Mouse (Mus musculus): Measurements from ENCODE around the gene Plcxd2.

Plcxd2 gene

DNA sequence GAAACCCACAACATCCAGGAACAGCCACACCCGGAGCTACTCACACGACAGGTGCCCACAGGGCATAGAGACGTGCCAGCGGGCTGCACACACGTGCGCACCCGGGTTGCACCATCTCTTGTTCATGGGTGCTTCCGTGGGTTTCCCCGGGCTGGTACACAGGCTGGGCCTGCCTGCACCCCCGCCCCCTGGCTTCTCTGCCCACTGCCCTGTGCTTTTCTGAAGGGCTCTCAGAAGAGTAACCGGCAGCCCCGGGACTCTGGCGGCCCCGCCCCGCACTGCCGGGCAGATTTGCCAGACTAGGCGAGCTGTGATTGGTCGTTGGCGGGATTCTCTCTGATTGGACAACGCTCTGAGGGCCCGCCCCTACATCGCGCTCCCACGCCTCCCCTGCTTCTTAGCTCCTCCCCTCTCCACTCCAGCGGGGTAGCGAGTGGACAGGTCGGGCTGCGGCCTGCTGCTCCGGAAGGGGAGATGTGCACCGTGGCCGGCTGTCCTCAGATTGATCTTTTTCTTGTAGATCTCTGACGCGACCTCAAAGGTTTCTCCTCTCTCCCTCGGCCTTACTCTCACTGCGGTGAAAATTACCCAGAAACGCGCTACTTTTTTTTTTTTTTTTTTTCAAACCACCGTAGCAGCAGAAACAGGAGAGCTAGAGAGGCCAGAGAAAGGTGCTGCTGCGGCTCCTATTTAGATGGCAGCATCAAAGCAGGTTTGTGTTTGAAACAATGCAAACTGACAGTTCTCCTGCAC, at the start of gene Plcxd2:
Plcxd2 (minus strand) TSS at position 66 of the 753 bp plus-strand sequence.
- CTCF ChIA-PET: no interaction called here

DNA sequence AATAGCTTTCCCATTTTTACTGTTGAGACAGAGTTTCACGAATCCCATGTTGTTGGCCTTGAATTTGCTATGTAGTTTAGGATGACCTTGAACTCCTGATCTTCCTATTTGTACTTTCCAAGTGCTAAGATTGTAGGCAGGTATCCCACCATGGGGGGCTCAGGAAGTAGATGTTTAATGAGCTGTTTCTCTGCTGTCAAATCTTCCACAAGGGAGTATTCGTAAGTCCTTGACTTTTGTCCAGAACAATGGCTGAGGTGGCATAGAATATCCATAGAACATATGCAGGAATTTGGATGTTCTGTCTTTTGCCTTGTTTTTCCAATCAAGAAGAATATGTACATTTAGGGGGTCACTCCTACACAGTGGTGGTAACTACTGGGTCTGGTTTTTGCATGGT, 36.9 kb upstream of the Plcxd2 start:
- CTCF ChIA-PET: no interaction called here

DNA sequence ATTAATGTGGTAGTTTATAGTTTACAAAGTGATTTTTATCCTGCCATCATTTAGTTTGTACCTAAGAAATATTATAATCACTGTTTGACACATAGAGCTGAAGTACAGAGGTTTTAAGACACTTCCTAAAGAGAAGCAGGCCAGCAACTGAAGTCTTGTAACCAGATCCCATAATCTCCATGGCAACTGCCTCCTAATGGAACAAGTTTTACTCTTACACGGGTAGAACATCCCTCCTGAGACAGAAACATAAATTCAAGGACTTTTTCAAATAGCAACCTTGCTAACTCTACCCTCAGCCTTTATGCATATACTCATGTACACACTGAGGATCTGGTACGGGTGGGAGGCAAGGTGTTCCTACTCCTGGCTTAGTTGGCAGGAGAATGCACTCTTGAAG, 26.2 kb upstream of the Plcxd2 start:
- CTCF ChIA-PET: no interaction called here

DNA sequence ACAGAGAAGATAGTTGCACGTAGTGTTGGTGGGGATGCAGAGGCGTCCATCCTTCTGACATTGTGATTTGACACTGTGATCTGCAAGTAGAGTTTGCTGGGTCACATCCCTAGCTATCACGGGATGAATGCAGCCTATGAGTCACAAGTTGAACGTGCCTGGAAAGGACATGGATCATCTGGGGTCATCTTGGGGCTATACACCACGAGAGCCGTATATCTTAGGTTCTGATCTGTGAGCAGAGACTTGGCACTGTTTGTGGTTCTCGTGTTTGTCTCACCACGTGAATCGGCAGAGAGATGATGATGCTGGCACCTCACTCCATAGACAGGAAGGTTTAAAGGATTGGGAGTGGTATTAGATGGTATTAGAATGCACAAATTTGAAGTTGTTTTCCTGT, 23.9 kb upstream of the Plcxd2 start:
- CTCF ChIA-PET: no interaction called here

DNA sequence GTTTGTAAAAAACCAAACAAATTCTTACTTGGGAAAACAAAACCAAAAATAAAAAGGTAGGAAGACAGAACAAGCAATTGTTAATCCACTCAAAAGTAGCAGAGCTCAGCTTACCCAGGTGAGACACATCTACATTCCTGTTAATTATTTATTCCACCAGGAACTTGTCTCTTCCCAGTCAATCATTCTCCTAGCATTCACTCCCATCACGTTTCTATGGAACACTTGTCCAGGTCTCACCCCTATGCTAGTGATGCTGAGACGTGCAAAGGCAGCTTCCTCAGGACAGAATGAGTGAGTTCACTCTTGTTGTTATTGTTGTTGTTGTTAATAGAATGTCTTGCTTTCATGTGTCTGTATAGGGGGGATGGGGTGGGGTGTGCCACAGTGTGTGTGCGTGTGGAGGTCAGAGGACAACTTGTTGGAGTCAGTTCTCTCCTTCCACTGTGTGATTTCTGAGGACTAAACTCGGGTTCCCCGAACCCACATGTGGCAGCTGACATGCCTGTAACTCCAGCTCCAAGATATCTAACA, 13.0 kb upstream of the Plcxd2 start:
- CTCF ChIA-PET: no interaction called here

DNA sequence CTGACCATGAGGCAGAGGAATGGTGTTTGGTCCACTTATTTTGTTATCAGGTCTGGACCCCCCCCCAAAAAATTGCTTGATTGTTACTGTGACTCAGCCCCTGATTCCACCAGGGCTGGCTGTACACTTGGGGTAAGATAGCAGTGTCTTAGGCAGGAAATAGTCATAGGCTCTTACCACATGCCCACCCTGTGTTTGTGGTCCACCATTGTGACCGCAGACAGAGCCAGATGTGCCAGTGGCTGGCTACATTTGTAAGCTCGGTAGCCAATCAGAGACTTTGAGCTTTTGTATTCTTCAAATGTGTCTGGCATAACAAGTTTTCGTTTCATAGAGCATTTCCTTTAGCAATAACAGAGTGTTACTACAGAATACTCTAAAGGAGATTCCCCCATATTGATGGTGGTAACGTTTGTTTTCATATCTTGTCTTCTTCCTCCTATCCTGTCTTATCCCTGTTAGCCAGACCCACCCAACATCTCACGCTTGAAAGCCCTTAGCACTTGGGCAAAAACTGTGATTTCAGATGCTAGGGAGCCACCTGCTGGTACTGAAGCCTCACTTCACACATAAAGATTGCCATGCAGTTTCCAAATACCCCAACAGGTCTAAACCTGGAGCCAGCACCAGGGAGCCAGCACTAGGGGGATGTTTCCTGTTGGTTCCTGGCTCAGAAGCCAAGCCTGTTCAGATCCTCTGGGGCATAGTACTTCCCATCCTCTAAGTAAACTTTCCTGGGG, 12.3 kb upstream of the Plcxd2 start:
- CTCF ChIA-PET: interaction anchor here (0.7 to 2.0 kb wide), 2 partner anchors 33 to 244 kb away, joined by 3 to 4 read pairs; no protein-coding TSS in a partner anchor

DNA sequence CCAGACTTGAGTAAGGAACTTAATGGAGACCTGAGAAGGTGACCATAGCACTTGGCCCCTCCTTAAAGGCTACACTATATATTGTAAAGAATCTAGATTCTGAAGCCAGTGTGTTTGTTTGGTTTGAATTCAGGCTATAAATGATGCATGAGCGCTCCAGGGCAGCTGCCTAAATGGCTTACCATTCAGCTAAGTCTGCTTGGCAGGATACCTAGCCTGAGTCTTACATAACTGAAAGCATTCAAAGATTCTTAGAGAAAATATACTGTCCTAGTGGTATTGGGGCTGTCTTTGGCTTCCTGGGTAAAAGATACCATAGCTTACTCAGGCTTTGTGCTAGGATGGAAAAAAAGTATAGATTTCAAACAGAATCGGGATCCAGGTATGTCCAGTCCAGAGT, 11.3 kb upstream of the Plcxd2 start:
- CTCF ChIA-PET: interaction anchor here (0.5 to 2.0 kb wide), 3 partner anchors 31 to 217 kb away, joined by 3 to 4 read pairs (median 3); no protein-coding TSS in a partner anchor

DNA sequence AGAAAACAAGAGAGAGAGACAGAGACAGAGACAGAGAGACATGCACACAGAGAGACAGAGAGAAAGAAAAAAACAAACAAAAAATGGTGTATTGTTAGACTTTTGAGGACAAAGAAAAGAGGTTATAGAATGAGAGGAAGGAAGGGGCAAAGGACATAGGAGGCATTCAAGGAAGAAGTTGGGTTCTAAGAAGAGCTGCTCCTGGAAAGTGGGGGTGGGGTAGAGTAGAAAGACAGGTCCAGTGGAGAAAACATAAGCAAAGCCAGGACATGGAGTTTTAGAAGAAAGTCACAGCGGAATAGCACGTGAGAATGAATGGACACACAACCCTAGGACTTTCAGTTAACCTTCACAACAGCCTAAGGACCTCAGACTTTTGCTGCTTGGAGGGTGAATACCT, 10.4 kb upstream of the Plcxd2 start:
- CTCF ChIA-PET: interaction anchor here (0.9 kb wide), 1 partner anchor 30 kb away, joined by 3 read pairs; no protein-coding TSS in a partner anchor

DNA sequence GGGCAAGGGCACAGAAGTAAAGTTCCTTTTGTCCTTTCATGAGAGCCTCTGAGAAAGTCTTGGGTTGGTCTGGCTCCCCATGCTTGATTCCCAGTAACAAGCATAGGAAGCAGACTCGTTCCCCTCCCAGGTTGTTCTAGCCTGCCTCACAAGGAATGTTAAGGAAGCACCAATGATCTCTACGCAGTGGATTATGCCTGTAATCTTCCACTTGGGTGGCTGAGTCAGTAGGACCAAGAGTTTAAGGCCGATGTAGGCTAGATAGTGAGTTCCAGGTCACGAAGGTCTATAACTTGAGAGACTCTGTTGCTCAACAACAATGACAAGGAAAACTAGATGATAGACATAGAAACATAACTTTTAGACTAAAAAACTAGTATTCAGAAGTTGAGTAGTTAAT, 9.8 kb upstream of the Plcxd2 start:
- CTCF ChIA-PET: no interaction called here

DNA sequence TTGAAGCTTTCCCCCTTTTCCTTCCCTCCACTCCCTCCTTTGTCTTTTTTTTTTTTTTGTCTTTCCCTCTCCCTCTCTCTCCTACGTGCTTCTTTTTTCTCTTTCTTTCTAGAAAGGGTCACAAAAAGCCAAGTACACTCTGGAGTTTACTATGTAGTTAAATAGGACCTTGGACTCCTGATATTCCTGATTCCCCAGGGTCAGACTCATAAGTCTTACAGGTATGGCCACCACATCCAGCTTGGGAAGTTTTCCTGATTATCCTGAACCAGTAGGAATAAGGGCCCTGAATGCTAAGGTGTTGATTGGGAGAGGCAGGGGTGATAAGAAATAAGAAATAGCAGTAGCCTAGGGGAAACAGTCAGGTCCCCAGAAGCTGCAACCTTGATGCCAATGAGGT, 9.3 kb upstream of the Plcxd2 start:
- CTCF ChIA-PET: no interaction called here

DNA sequence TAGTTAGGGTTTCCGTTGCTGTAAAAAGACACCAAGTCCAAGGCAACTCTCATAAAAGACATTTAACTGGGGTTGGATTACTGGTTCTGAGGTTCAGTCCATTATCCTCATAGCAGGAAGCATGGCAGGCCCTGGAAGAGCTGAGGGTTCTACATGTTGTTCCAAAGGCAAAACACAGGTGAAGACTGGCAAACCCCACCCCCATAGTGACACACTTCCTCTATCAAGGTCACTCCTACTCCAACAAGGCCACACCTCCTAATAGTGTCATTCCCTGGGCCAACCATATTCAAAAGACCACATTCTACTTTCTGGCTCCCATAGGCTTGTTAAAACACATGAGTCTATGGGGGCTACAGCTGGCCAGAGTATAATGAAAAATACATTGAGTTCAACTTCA, 1.7 kb upstream of the Plcxd2 start:
- CTCF ChIA-PET: no interaction called here

DNA sequence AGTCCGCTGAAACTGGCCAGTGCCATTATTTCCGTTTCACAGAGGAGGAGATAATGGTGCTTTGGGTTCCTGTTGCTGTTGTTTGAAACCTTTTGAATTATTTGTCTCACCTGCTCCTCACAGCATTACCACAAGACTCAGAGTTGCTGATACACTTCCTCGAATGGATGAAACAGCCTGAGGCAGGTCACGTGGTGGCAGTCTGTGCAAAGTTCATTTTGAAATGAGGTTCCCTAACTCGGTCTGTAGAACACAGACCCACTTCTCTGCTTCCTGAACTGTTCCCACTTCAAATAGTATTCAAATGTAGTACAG, 845 bp upstream of the Plcxd2 start:
- CTCF ChIA-PET: no interaction called here

DNA sequence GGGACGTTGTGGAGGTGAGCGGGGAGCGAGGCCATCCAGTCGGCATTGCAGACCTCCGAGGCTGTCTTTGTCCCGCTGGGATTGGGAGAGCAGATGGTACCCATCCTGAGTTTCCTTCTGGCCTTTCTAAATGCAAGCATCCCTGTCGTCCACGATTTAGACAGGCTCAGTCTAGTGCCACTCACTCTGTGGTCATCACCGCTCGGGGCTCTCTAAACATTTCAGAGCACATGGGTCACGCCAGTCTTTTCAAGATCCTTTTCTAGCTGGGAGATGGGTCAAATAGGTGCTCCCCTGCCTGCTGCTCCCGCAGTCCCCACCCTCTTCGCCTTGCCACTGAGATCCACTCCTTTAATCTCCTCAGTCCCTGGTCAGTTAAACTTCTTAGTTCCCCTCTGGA, 301 bp downstream of the Plcxd2 start:
- CTCF ChIA-PET: no interaction called here

DNA sequence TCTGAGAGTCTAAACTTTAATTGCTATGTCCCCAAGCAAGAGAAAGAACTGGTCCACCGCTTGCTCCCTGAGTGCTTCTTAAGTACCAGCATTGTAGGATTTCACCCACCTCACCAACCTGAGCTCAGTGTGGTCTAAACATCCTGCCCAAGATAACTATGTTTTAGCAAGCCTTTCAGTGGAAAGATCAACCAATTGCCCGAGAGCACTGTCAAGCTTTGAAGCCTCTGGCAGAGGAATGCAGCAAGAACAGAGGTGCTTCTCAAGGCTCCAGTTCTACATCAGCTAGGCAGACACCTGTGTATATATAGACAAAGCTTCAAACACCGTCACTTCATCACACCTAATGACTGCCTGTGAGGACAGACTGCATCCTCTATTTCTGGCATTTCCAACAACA, 1.3 kb downstream of the Plcxd2 start:
- CTCF ChIA-PET: no interaction called here

DNA sequence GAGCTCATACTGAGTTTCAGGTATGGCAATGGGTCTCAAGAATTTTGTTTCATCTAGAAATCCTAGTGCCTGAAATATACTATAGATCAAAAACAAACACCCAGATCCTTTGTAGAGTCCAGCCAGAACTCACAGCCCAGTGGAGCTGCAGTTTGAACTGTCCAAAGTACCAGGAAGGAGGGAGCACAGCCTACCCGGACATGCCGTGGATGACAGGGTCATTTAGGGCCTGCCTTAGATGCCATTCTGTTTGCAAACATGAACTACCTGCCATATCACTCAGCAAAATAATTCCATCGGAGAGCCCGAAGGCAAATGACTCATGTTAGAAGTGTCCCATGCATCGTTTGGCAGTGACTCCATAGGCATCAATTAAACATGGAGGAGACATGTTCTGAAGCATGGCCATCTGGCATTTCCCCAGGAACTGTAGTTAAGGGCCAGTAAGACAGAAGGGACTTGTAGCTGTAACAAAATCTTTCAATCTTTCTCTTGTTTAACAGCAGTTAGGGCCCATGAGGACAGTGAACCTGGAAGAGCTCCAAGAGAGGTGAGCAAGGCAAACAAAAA, 1.9 kb downstream of the Plcxd2 start:
- CTCF ChIA-PET: no interaction called here

DNA sequence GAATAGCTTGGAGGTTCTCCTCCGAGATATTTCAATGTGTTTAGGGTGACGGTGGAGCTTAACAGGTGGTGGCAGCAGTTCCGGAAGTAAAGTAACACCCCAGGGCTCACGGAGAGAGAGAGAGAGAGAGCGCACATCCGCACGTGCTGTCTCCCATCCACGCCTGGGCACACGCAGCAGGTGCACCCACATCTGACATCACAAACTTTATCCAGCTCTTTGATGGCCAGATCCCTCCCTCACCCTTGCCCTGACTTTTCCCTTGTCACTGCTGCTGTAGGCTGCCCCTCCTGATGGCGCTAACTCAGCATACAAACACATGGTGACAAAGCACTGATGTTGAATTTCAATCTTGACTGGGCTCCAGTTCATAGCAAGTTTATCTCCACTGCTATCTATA, 3.8 kb downstream of the Plcxd2 start:
- CTCF ChIA-PET: no interaction called here

DNA sequence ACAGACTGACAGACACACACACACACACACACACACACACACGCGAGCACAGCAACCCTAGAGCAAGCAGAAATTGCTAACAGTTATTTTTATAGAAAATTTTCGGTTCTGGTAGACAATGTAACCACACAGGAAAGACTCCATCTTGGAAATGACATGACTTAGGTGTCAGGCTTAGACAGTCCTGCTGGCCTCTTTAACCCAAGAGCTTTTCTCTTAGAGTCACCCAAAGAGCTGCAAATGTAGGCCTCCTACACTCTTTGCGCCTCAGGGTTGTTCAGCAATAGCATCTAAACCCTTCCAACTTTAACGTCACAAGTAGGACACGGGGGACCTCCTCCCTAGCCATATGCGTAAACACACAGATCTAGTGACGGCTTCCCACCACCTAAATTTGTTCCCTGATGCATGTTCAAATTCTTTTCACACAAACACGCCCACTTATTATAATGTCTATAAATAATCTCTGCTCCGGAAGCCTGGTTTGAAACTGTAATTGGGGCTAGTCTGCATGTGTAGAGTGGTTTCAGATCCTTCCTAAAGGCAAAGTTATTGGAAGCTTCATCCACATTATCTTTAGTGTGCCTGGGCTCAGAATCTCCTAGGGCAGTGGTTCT, 8.4 kb downstream of the Plcxd2 start:
- CTCF ChIA-PET: no interaction called here

DNA sequence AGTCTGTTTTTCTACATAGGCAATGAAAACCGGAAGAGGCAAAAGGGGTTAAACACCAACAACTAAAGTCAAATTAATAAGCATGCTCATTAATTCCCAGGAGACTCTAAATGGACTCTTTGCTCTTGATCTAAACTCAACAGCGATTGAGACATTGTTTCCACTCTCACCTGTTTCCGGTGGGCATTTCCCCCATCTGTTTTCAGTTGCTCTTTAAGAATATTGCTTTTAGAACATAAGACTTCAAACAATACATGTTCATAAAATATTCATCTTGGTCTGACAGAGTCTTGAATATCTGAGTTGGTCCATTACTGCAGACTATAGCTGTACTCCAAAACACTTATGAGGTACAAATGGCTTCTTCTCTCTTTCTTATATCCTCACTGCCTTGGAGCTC, 9.0 kb downstream of the Plcxd2 start:
- CTCF ChIA-PET: no interaction called here

DNA sequence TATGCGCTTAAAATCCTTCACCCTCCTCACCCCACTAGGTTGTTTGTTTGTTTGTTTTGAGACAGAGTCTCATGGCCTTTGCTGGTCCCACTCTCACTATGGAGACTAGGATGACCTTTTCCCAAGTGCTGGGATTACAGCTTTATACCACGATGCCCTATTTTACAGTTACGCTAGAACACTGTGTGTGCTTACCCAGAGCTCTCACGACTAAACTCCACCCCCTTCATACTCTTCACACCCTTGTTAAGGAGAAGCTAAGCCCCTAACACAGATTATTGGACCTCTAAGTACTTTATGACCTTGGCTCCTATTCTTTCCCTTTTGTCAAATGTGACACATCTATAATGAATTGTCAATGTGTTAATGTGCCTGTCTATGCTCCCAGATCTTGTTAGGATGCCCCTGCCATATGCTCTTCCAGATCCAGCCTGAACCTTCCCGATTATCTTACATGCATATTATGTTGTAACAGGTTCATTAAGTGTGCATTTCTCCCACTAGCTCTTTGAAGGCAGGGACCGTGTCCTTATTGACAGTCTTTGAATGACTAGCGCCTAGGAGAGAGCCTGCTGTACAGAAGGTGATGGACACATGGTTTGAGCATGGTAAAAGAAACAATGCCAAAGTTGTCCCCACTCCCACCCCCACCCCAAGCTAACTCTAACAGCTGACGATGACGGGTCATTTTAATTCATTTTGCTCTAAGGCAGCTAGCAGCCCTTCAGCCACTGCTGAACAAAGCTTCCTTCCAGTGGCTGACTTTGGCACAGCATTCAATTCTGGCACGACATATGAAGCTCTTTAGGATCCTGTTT, 10.4 kb downstream of the Plcxd2 start:
- CTCF ChIA-PET: interaction anchor here (0.5 kb wide), 1 partner anchor 13 kb away, joined by 3 read pairs; no protein-coding TSS in a partner anchor

DNA sequence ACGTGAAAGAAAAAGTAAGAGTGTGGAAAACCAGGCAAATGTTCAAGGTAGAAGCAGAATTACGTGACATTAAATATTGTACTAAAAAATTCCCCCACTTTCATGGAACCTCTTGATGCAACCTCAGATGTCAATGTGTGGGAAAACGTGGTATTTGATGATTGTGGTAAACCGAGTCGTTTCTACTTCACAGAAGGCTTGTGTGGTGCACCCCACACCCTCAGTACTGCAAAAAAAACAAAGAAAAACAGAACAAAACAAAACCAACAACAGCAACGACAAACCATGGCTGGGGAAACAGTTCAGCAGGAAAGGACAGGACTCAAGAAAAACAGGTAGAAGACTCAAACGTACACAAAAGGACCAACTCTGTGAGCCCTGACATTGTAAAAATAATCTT, 11.8 kb downstream of the Plcxd2 start:
- CTCF ChIA-PET: no interaction called here

DNA sequence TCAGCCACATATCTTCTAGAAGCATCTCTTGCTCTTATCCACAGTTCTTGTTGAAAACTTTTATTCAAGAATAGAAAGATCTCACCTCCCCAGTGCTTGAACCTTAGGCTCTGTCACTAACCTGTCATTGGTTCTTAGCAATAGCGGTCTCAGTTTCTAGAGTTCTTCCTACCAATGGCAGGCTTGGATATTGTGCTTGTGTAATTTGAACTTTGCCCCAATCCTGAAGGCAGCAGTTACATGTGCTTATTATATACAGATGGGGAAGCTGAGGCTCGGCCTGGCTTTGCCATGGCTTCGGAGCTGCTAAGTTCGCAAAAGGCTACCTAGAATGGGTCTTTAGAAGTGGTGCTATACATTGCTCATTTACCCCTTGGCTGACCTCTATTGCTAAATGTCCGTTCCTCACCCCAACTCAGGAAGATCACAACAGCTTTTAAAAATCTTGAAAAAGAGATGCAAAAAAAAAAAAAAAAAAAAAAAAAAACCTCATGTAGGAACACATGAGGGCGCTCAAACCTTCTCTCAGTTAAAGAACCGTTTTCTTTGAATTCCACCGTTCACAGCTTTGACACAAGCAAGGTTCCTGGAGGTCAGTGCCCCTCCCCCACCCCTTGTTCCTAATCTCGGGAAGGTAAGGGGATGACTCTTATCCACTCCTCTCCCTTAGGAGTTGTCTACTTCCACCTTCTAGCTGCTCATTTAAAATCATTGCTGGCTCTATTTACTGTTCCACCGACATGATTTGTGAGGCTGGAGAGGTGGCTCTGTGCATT, 18.9 kb downstream of the Plcxd2 start:
- CTCF ChIA-PET: interaction anchor here (0.6 to 0.9 kb wide), 3 partner anchors 30 to 41 kb away, joined by 3 to 5 read pairs (median 3); no protein-coding TSS in a partner anchor

Data from spleen, embryonic (tissue).